Mouse (Mus musculus) stomach, postnatal 0 days (tissue): ENCODE measurements at regions not wholly inside any gene's neighbourhood (a gene's known extent, or its start where the extent isn't known, plus 50 kb on each side); places are given as distances from the start of the nearest gene placed in this dataset.

Source experiments
- ATAC-seq: fragments of 200-750 bp; cut with Nextera tagmentation; 2 replicates; pipeline ENCODE4 v1.8.0; 2017; ENCODE audit not compliant: low FRiP score, low TSS enrichment
- DNase-seq: peaks from one replicate; pipeline ENCODE4 v3.0.0-alpha.2; 2016; ENCODE audit warnings: low spot score
- H3K27ac ChIP-seq: fragments of 300-500 bp; sonication (generic); replicated peaks from 2 replicates; pipeline ENCODE4 v1.5.1; 2014; ENCODE audit warnings: mild to moderate bottlenecking, control low read depth
- H3K27me3 ChIP-seq: fragments of 300-500 bp; sonication (generic); 2 replicates; pipeline ENCODE4 v1.6.1; 2014; ENCODE audit warnings: low read length; ENCODE audit not compliant: control insufficient read depth, insufficient read depth
- H3K36me3 ChIP-seq: fragments of 300-500 bp; sonication (generic); 2 replicates; pipeline ENCODE4 v1.6.1; 2014; ENCODE audit warnings: low read length, mixed read lengths; ENCODE audit not compliant: control insufficient read depth, insufficient read depth
- H3K4me1 ChIP-seq: fragments of 300-500 bp; sonication (generic); replicated peaks from 2 replicates; pipeline ENCODE4 v1.6.1; 2014; ENCODE audit warnings: antibody characterized with exemption; ENCODE audit not compliant: control insufficient read depth, insufficient read depth
- H3K4me2 ChIP-seq: fragments of 300-500 bp; sonication (generic); replicated peaks from 2 replicates; pipeline ENCODE4 v1.6.1; 2014; ENCODE audit warnings: low read depth, mild to moderate bottlenecking, control low read depth, moderate library complexity
- H3K4me3 ChIP-seq: fragments of 300-500 bp; sonication (generic); 2 replicates; pipeline ENCODE4 v1.5.1; 2014; ENCODE audit warnings: low read depth, low read length, control low read depth
- H3K9ac ChIP-seq: fragments of 300-500 bp; sonication (generic); 2 replicates; pipeline ENCODE4 v1.6.1; 2014; ENCODE audit warnings: mild to moderate bottlenecking, low read length, control low read depth, mixed read lengths
- H3K9me3 ChIP-seq: fragments of 300-500 bp; sonication (generic); 2 replicates; pipeline ENCODE4 v1.6.1; 2016; ENCODE audit warnings: low read length; ENCODE audit not compliant: control insufficient read depth
- CTCF ChIP-seq: IDR thresholded peaks from 2 replicates; pipeline ENCODE4 v1.5.1; 2016; ENCODE audit warnings: antibody characterized with exemption, low read depth, mild to moderate bottlenecking, moderate library complexity
- EP300 ChIP-seq: optimal IDR thresholded peaks from 2 replicates; pipeline ENCODE3; 2016; ENCODE audit warnings: antibody characterized with exemption
- WGBS: fragments of 180-500 bp; shearing (Covaris S2); extraction: QIAGEN DNeasy Blood & Tissue Kit; methylation state at CpG from one replicate; pipeline ENCODE4 v1.1.7; 2014; 5-methylcytosine and 5-hydroxymethylcytosine counted together

DNA sequence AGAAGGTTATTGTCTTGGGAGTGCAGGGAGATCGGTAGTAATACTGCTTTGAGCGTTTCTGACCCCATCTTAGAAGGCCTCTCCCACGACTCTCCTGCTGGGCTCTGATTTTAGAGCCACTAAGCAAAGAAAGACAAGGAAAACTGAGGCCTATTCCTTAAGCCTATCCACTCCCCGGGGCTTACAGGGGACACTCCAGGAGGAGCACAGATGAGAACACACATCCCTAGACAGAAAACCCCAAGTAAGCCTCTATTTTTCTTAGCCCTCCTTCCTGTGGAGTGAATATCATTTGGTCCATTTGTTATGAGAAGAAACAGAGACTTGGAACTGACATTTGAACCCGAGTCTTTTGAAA lies 67.7 kb upstream of the Ubash3b start:
- no peak for ATAC-seq
- no peaks in the 10 kb centered on the region for H3K36me3 ChIP-seq
- TF ChIP-seq EP300 (no peak), CTCF (no peak)
- H3K4me2 ChIP-seq, result peak overlapping the region; percentile 68
- peak overlapping the region; percentile 70 for H3K9ac ChIP-seq
- WGBS, result 11% methylated on average over 5 of the region's 5 CpGs
- H3K9me3 ChIP-seq, result no peaks in the 10 kb centered on the region
- DNase-seq, result no peak
- peak overlapping the region; percentile 43 for H3K4me3 ChIP-seq
- peak overlapping the region; percentile 77 for H3K27ac ChIP-seq
- 0 out of 2 replicates have a peak, but pooled peaks cover 2% of the 10 kb centered on the region for H3K4me1 ChIP-seq
- H3K27me3 ChIP-seq, result no peaks in the 10 kb centered on the region

- Histone ChIP-seq H3K27ac (peak overlapping the region; percentile 77), H3K27me3 (no peaks in the 10 kb centered on the region), H3K36me3 (no peaks in the 10 kb centered on the region), H3K4me3 (peak overlapping the region; percentile 43), H3K9me3 (no peaks in the 10 kb centered on the region), H3K4me1 (0 out of 2 replicates have a peak, but pooled peaks cover 2% of the 10 kb centered on the region), H3K4me2 (peak overlapping the region; percentile 68), H3K9ac (peak overlapping the region; percentile 70)
- WGBS, result 5% methylated on average over 29 of the region's 29 CpGs
- peak; percentile 85 for TF ChIP-seq CTCF
- TF ChIP-seq EP300, result no peak
- peak; percentile 91 for ATAC-seq
- peak; percentile 87 for DNase-seq
Observed at GRCm38 (mm10) chr9:41228425-41229224, 67.1 kb upstream of the Ubash3b start.

DNA sequence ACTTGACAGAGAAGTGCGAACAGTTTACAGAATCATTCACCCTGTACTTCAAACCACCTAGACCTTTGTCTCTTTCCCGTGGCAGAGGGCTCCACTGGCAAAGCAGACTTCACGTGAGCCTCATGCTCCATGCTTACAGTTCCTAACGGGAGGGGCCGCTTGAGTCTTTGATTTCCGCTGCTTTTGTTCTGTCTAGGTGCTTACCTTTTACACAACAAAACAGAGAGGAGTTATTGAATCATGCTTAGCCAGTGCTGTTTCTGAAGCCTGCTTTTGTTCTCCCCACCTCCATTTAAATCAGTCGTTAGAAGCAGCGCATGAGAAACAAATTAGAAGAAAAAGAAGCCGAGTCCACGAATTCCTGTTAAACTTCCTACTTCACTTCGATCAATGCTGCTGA lies 61.9 kb upstream of the Ubash3b start:
- no peak overlapping the region; the same call in 1 of the 2 replicates for H3K4me2 ChIP-seq
- no peaks in the 10 kb centered on the region for H3K27me3 ChIP-seq
- WGBS, result 16% methylated on average over 11 of the region's 11 CpGs
- H3K4me3 ChIP-seq, result no peak overlapping the region
- TF ChIP-seq CTCF (no peak), EP300 (no peak)
- no peak for DNase-seq
- ATAC-seq, result no peak
- no peak overlapping the region for H3K27ac ChIP-seq
- 0 out of 2 replicates have a peak, but pooled peaks cover 2% of the 10 kb centered on the region for H3K4me1 ChIP-seq
- no peaks in the 10 kb centered on the region for H3K36me3 ChIP-seq
- no peak overlapping the region for H3K9ac ChIP-seq
- H3K9me3 ChIP-seq, result no peaks in the 10 kb centered on the region

DNA sequence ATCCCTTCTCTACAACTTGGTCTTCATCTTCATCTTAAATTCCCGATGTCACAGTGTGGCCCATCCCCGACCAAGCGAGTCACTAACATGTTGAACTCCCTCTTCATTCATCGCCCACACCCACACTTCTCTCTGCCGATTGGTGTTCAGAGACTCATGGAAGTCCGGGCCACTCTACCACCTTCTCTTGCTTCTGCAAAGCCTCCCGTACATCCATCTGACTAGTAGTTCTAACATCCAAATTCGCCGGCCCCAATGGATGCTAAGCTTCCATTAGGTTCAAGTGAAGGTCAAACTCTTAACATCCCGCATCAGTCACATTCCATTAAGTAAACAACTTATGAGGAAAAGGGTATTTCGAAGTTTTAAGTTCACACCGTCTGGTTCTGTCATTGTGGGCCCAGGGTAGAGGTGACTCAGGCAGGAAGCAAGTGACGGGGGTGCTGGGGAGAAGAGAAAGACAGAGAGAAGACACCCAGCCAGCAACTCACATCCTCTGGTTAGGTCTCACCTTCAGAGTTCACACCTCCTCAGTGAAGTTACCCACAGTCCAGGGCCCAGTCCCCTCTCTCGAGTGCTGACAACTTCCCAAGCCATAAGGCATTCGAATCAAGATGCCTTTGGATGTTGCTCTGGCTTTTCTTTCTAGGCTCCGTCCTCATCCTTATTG lies 61.0 kb upstream of the Ubash3b start:
- TF ChIP-seq CTCF (no peak), EP300 (no peak)
- Histone ChIP-seq H3K4me1 (0 out of 2 replicates have a peak, but pooled peaks cover 2% of the 10 kb centered on the region), H3K4me3 (no peak overlapping the region), H3K4me2 (no peak overlapping the region), H3K27me3 (no peaks in the 10 kb centered on the region), H3K9ac (no peak overlapping the region), H3K36me3 (no peaks in the 10 kb centered on the region), H3K9me3 (no peaks in the 10 kb centered on the region), H3K27ac (no peak overlapping the region)
- ATAC-seq (no peak), DNase-seq (no peak)
- 73% methylated on average over 16 of the region's 16 CpGs for WGBS

- no peak for TF ChIP-seq CTCF
- TF ChIP-seq EP300, result no peak
- ATAC-seq, result no peak
- no peaks in the 10 kb centered on the region for H3K36me3 ChIP-seq
- no peak overlapping the region for H3K4me3 ChIP-seq
- 84% methylated on average over 4 of the region's 4 CpGs for WGBS
- H3K4me1 ChIP-seq, result 0 out of 2 replicates have a peak, but pooled peaks cover 2% of the 10 kb centered on the region
- H3K27ac ChIP-seq, result no peak overlapping the region
- no peaks in the 10 kb centered on the region for H3K27me3 ChIP-seq
- DNase-seq, result no peak
- no peaks in the 10 kb centered on the region for H3K9me3 ChIP-seq
- H3K9ac ChIP-seq, result no peak overlapping the region
- no peak overlapping the region for H3K4me2 ChIP-seq
Observed at GRCm38 (mm10) chr9:41221110-41221790, 59.8 kb upstream of the Ubash3b start.
